Mouse (Mus musculus) cerebellum, adult 2 months (tissue): ENCODE results near the gene Sct.
"Not testable (repeated sequence)": the region's sequence is repeated elsewhere in the genome, so short reads cannot be mapped to it uniquely, and the experiment has no call there.

ENCODE experiments used
- CTCF ChIP-seq: fragments of 200-500 bp; IDR thresholded peaks from 2 replicates; pipeline ENCODE4 v1.5.1; 2011; ENCODE audit warnings: low read depth, mild to moderate bottlenecking, control low read depth, low read length, moderate library complexity, borderline replicate concordance; ENCODE audit not compliant: insufficient read depth
- POLR2A ChIP-seq: fragments of 200-500 bp; IDR thresholded peaks from 2 replicates; pipeline ENCODE4 v1.6.1; 2011; ENCODE audit warnings: low read length, control low read depth, borderline replicate concordance; ENCODE audit not compliant: insufficient read depth

GRCm38 (mm10) chr7:141250486-141250885 lies 28.4 kb downstream of the Sct start:
- not testable (repeated sequence) for TF ChIP-seq CTCF, POLR2A
